Mouse (Mus musculus) myocyte (in vitro differentiated cells): Measurements from ENCODE around the gene Slc34a2.

Experiments
- CEBPB ChIP-seq: IDR thresholded peaks from 2 replicates; pipeline ENCODE4 v1.6.1; 2011; ENCODE audit warnings: mild to moderate bottlenecking, moderate library complexity; ENCODE audit not compliant: poor library complexity, insufficient read depth, severe bottlenecking
- E2F4 ChIP-seq: IDR thresholded peaks from one replicate; pipeline ENCODE4 v1.6.1; 2011; ENCODE audit warnings: mild to moderate bottlenecking, control low read depth, moderate library complexity; ENCODE audit not compliant: insufficient read depth
- MAX ChIP-seq: IDR thresholded peaks from one replicate; pipeline ENCODE4 v1.6.1; 2011; ENCODE audit warnings: low read depth, mild to moderate bottlenecking, control low read depth
- MYOD1 ChIP-seq, 3 experiments: IDR thresholded peaks; one replicate each; pipeline ENCODE4 v1.6.1; 2011; ENCODE audit warnings: control low read depth in 2 of 3, low read depth in 2 of 3, mild to moderate bottlenecking in 2 of 3, moderate library complexity in 1 of 3; ENCODE audit not compliant: insufficient read length in 2 of 3, control insufficient read depth in 1 of 3
- POLR2A ChIP-seq: IDR thresholded peaks from one replicate; pipeline ENCODE4 v1.6.1; 2011; ENCODE audit warnings: low read depth, mild to moderate bottlenecking, control low read depth, moderate library complexity; ENCODE audit not compliant: insufficient read length
- POLR2AphosphoS2 ChIP-seq: IDR thresholded peaks from one replicate; pipeline ENCODE4 v1.6.1; 2011; ENCODE audit warnings: low read depth, control low read depth; ENCODE audit not compliant: insufficient read length
- REST ChIP-seq: IDR thresholded peaks from one replicate; pipeline ENCODE4 v1.6.1; 2011; ENCODE audit warnings: mild to moderate bottlenecking, control low read depth, moderate library complexity; ENCODE audit not compliant: insufficient read depth, insufficient read length
- TCF12 ChIP-seq: IDR thresholded peaks from one replicate; pipeline ENCODE4 v1.6.1; 2011; ENCODE audit warnings: mild to moderate bottlenecking, control low read depth; ENCODE audit not compliant: poor library complexity, insufficient read depth, severe bottlenecking

GRCm38 (mm10) chr5:53049046-53049445 is 11.2 kb downstream of the Slc34a2 start:
- TF ChIP-seq E2F4 (no peak), MAX (no peak), POLR2A (no peak), REST (no peak), CEBPB (no peak), TCF12 (no peak), POLR2AphosphoS2 (no peak), MYOD1 (IDR thresholded peaks at IDR 0.05; ENCODE audit: control insufficient read depth in 1 of 3, insufficient read length in 2 of 3, low read depth in 2 of 3) (no peak)
